Mouse (Mus musculus): ENCODE measurements around the gene Lingo1. TPM values are rescaled to one million over a fixed set of nuclear protein-coding genes. Genes with fewer than 3 reads are reported as not detected.

Lingo1 gene
- total and polyA plus RNA-seq, 2 experiments from 2014 or later = 110 to 192 TPM

- TF ChIP-seq CTCF (IDR thresholded peaks at IDR 0.05) = no peak
- Histone ChIP-seq H3K36me3 (ENCODE audit: insufficient read depth, low read length) (no peaks in the 10 kb centered on the region), H3K4me2 (ENCODE audit: low read depth, low read length, poor library complexity, severe bottlenecking) (no peak overlapping the region), H3K4me1 (ENCODE audit: insufficient read depth, low read length) (peaks cover 8% of the 10 kb centered on the region; the same call in 1 of the 2 replicates), H3K9me3 (ENCODE audit: low read length) (no peaks in the 10 kb centered on the region), H3K27me3 (ENCODE audit: insufficient read depth, low read length) (no peaks in the 10 kb centered on the region), H3K27ac (ENCODE audit: low read depth, low read length) (no peak overlapping the region), H3K9ac (replicated peaks; ENCODE audit: low read length, poor library complexity, severe bottlenecking) (no peak overlapping the region), H3K4me3 (ENCODE audit: low read depth, low read length) (no peak overlapping the region)
- 32% methylated on average over 4 of the region's 4 CpGs for WGBS
- ATAC-seq (ENCODE audit: low FRiP score) (no peak), DNase-seq (ENCODE audit: low spot score) (no peak)
Observed at GRCm38 (mm10) chr9:56580101-56580500, 216.2 kb downstream of the Lingo1 start.

GRCm38 (mm10) chr9:56577405-56577804, 218.9 kb downstream of the Lingo1 start:
- H3K27me3 ChIP-seq (ENCODE audit: insufficient read depth, low read length) = no peaks in the 10 kb centered on the region
- no peaks in the 10 kb centered on the region for H3K36me3 ChIP-seq (ENCODE audit: insufficient read depth, low read length)
- H3K9ac ChIP-seq (replicated peaks; ENCODE audit: low read length, poor library complexity, severe bottlenecking) = no peak overlapping the region
- 33% methylated on average over 11 of the region's 11 CpGs for WGBS
- ATAC-seq (ENCODE audit: low FRiP score) (no peak), DNase-seq (ENCODE audit: low spot score) (peak; percentile 39)
- H3K4me2 ChIP-seq (ENCODE audit: low read depth, low read length, poor library complexity, severe bottlenecking) = no peak overlapping the region
- H3K27ac ChIP-seq (ENCODE audit: low read depth, low read length) = no peak overlapping the region
- no peaks in the 10 kb centered on the region for H3K9me3 ChIP-seq (ENCODE audit: low read length)
- no peak for TF ChIP-seq CTCF (IDR thresholded peaks at IDR 0.05)
- 0 out of 2 replicates have a peak, but pooled peaks cover 11% of the 10 kb centered on the region for H3K4me1 ChIP-seq (ENCODE audit: insufficient read depth, low read length)
- no peak overlapping the region for H3K4me3 ChIP-seq (ENCODE audit: low read depth, low read length)

GRCm38 (mm10) chr9:56572534-56573479, 223.5 kb downstream of the Lingo1 start:
- TF ChIP-seq CTCF (IDR thresholded peaks at IDR 0.05) = 0 out of 2 replicates have a peak, but pooled peaks have one; percentile 7
- Histone ChIP-seq H3K9ac (replicated peaks; ENCODE audit: low read length, poor library complexity, severe bottlenecking) (no peak overlapping the region), H3K27me3 (ENCODE audit: insufficient read depth, low read length) (no peaks in the 10 kb centered on the region), H3K4me2 (ENCODE audit: low read depth, low read length, poor library complexity, severe bottlenecking) (no peak overlapping the region), H3K36me3 (ENCODE audit: insufficient read depth, low read length) (no peaks in the 10 kb centered on the region), H3K9me3 (ENCODE audit: low read length) (no peaks in the 10 kb centered on the region), H3K27ac (ENCODE audit: low read depth, low read length) (peak overlapping the region; percentile 44), H3K4me1 (ENCODE audit: insufficient read depth, low read length) (0 out of 2 replicates have a peak, but pooled peaks cover 7% of the 10 kb centered on the region), H3K4me3 (ENCODE audit: low read depth, low read length) (no peak overlapping the region)
- ATAC-seq (ENCODE audit: low FRiP score) = 0 out of 2 replicates have a peak, but pooled peaks have one; percentile 31
- peak; percentile 55 for DNase-seq (ENCODE audit: low spot score)
- WGBS = 43% methylated on average over 23 of the region's 23 CpGs

Other genes with a start within 250 kb of the Lingo1 start
- 0.28 TPM in 1 of 2 replicates, not detected in the other for gene Odf3l1, start 68.2 kb upstream of the Lingo1 start, total RNA-seq (2014; rRNA removed)
- gene Odf3l1, start 68.2 kb upstream of the Lingo1 start, polyA plus RNA-seq (2015; fragmentation: Nextera tagmentation; extraction: Ambion mirVana) = 0.25 TPM in 1 of 2 replicates, not detected in the other
- gene Cspg4, start 68.6 kb upstream of the Lingo1 start, total RNA-seq (2014; rRNA removed) = 31.6 and 37.3 TPM in 2 replicates
- 7.5 and 8.7 TPM in 2 replicates for gene Cspg4, start 68.6 kb upstream of the Lingo1 start, polyA plus RNA-seq (2015; fragmentation: Nextera tagmentation; extraction: Ambion mirVana)
- 5.7 and 7.3 TPM in 2 replicates for gene Snx33, start 131.9 kb upstream of the Lingo1 start, total RNA-seq (2014; rRNA removed)
- 1.6 and 1.7 TPM in 2 replicates for gene Snx33, start 131.9 kb upstream of the Lingo1 start, polyA plus RNA-seq (2015; fragmentation: Nextera tagmentation; extraction: Ambion mirVana)
- 131 and 133 TPM in 2 replicates for gene Imp3, start 141.0 kb upstream of the Lingo1 start, total RNA-seq (2014; rRNA removed)
- gene Imp3, start 141.0 kb upstream of the Lingo1 start, polyA plus RNA-seq (2015; fragmentation: Nextera tagmentation; extraction: Ambion mirVana) = 77.2 and 80.3 TPM in 2 replicates
- gene Snupn, start 154.4 kb upstream of the Lingo1 start, total RNA-seq (2014; rRNA removed) = 12.7 and 16.9 TPM in 2 replicates
- gene Snupn, start 154.4 kb upstream of the Lingo1 start, polyA plus RNA-seq (2015; fragmentation: Nextera tagmentation; extraction: Ambion mirVana) = 20.5 and 21.6 TPM in 2 replicates
- gene Ptpn9, start 198.5 kb upstream of the Lingo1 start, total RNA-seq (2014; rRNA removed) = 44.4 and 52.2 TPM in 2 replicates
- 20.5 and 21.5 TPM in 2 replicates for gene Ptpn9, start 198.5 kb upstream of the Lingo1 start, polyA plus RNA-seq (2015; fragmentation: Nextera tagmentation; extraction: Ambion mirVana)

All from midbrain, postnatal 0 days (tissue).